8 mouse cellular contexts compared by ENCODE assay signal in genomic region chr11:51817756-51818155, GRCm38 (mm10). TPM values are rescaled to one million over a fixed set of nuclear protein-coding genes. Genes with fewer than 3 reads are reported as not detected.
DNase-seq lines count a peak whose midpoint lies in the region; ATAC-seq lines count a peak whose summit lies in the region.

No protein-coding gene starts in this region.

- no peaks in the 10 kb centered on the region for H3K36me3 ChIP-seq in heart, embryonic 16.5 days (ENCODE audit: control insufficient read depth, insufficient read depth)

- no peak overlapping the region for H3K4me2 ChIP-seq in heart, embryonic 16.5 days (ENCODE audit: low read depth, low read length)

- H3K4me1 ChIP-seq in heart, embryonic 16.5 days (ENCODE audit: control insufficient read depth, insufficient read depth, low read length), result no peaks in the 10 kb centered on the region

- no peaks in the 10 kb centered on the region for H3K9me3 ChIP-seq in heart, embryonic 16.5 days (replicated peaks; ENCODE audit: control insufficient read depth, low read length)

- no peak overlapping the region for H3K9ac ChIP-seq in heart, embryonic 16.5 days (ENCODE audit: low read length)

- peak; percentile 34; the same call in 1 of the 2 replicates for ATAC-seq in heart, embryonic 16.5 days (replicated peaks; ENCODE audit: extremely low read depth, insufficient read depth, low FRiP score)

- 32% methylated on average over 6 of the region's 6 CpGs for whole genome bisulfite sequencing in heart, embryonic 16.5 days

- peak; percentile 88 for DNase-seq in ES-CJ7 (ENCODE audit: low read depth, low spot score)
- peak; percentile 67 for DNase-seq in adrenal gland, adult 8-10 months
- peak; percentile 89 for DNase-seq in embryo, embryonic 11 days
- DNase-seq in layer of hippocampus, adult 9-10 months (ENCODE audit: low spot score), result peak; percentile 79
- DNase-seq in lung, postnatal 10 days, result peak; percentile 95
- DNase-seq in right cerebral cortex, postnatal 14 days, result peak; percentile 96
- peak; percentile 93 for DNase-seq in urinary bladder, postnatal 14 days (ENCODE audit: low spot score)

- H3K27me3 ChIP-seq in heart, embryonic 16.5 days (ENCODE audit: control insufficient read depth, insufficient read depth, low read length), result no peaks in the 10 kb centered on the region

- H3K27ac ChIP-seq in heart, embryonic 16.5 days (ENCODE audit: low read length), result no peak overlapping the region

- H3K4me3 ChIP-seq in heart, embryonic 16.5 days (ENCODE audit: low read length), result no peak overlapping the region

RNA-seq across cellular contexts. Expression of gene Jade2, which starts 39.7 kb away (rescaled TPM):
- total RNA-seq in adrenal gland, adult 8-10 months (2022), result 10 to 100 TPM; 21.1 to 36.2 (median 30.3) TPM
- polyA plus RNA-seq in heart, embryonic 16.5 days (2015; fragmentation: Nextera tagmentation; extraction: Ambion mirVana), result 1.4 and 1.6 TPM in 2 replicates

RNA-seq across cellular contexts. Expression of gene Sar1b, which starts 54.3 kb away (rescaled TPM):
- total RNA-seq in adrenal gland, adult 8-10 months (2022), result 100 to 1,000 TPM in 2 of 4 experiments, 10 to 100 TPM in 2; 96.3 to 116 (median 101) TPM
- polyA plus RNA-seq in heart, embryonic 16.5 days (2015; fragmentation: Nextera tagmentation; extraction: Ambion mirVana), result 136 and 138 TPM in 2 replicates

RNA-seq across cellular contexts. Expression of gene Sec24a, which starts 54.3 kb away (rescaled TPM):
- total RNA-seq in adrenal gland, adult 8-10 months (2022), result 10 to 100 TPM; 33.6 to 38.5 (median 37.4) TPM
- 9.7 and 10.7 TPM in 2 replicates for polyA plus RNA-seq in heart, embryonic 16.5 days (2015; fragmentation: Nextera tagmentation; extraction: Ambion mirVana)
